Mouse (Mus musculus) liver, postnatal 0 days (tissue): ENCODE measurements around the gene Rbfox1. TPM values are rescaled to one million over a fixed set of nuclear protein-coding genes. Genes with fewer than 3 reads are reported as not detected.

ENCODE experiments used
- ATAC-seq: fragments of 200-750 bp; cut with Nextera tagmentation; 2 replicates; pipeline ENCODE4 v1.8.0; 2017; ENCODE audit warnings: mild to moderate bottlenecking, moderate library complexity
- DNase-seq: peaks from one replicate; pipeline ENCODE4 v3.0.0-alpha.2; 2016
- H3K27ac ChIP-seq: fragments of 300-500 bp; sonication (generic); 2 replicates; pipeline ENCODE4 v1.5.1; 2014; ENCODE audit warnings: antibody characterized with exemption, moderate library complexity, mild to moderate bottlenecking, low read depth
- H3K27me3 ChIP-seq: fragments of 300-500 bp; sonication (generic); 2 replicates; pipeline ENCODE4 v1.6.1; 2014; ENCODE audit warnings: low read length, control low read depth, mixed read lengths; ENCODE audit not compliant: insufficient read depth
- H3K36me3 ChIP-seq: fragments of 300-500 bp; sonication (generic); replicated peaks from 2 replicates; pipeline ENCODE4 v1.6.1; 2014; ENCODE audit warnings: mild to moderate bottlenecking, control low read depth, low read length, moderate library complexity, mixed read lengths; ENCODE audit not compliant: insufficient read depth
- H3K4me1 ChIP-seq: fragments of 300-500 bp; sonication (generic); 2 replicates; pipeline ENCODE4 v1.6.1; 2014; ENCODE audit warnings: antibody characterized with exemption, mild to moderate bottlenecking, control low read depth; ENCODE audit not compliant: insufficient read depth
- H3K4me2 ChIP-seq: fragments of 300-500 bp; sonication (generic); 2 replicates; pipeline ENCODE4 v1.6.1; 2014; ENCODE audit warnings: low read depth, mild to moderate bottlenecking, low read length, moderate library complexity, mixed read lengths
- H3K4me3 ChIP-seq: fragments of 300-500 bp; sonication (generic); 2 replicates; pipeline ENCODE4 v1.5.1; 2014; ENCODE audit warnings: low read depth, low read length
- H3K9ac ChIP-seq: fragments of 300-500 bp; sonication (generic); replicated peaks from 2 replicates; pipeline ENCODE4 v1.6.1; 2014; ENCODE audit warnings: mild to moderate bottlenecking, moderate library complexity
- H3K9me3 ChIP-seq: fragments of 300-500 bp; sonication (generic); 2 replicates; pipeline ENCODE4 v1.6.1; 2016; ENCODE audit warnings: mild to moderate bottlenecking, control low read depth, low read length, mixed read lengths
- CTCF ChIP-seq: sonication (generic); IDR thresholded peaks from 2 replicates; pipeline ENCODE4 v1.5.1; 2016; ENCODE audit warnings: antibody characterized with exemption, low read depth
- EP300 ChIP-seq: IDR thresholded peaks from 2 replicates; pipeline ENCODE4 v1.6.1; 2016; ENCODE audit warnings: antibody characterized with exemption, low read depth, mild to moderate bottlenecking
- WGBS: fragments of 180-500 bp; shearing (Covaris S2); extraction: QIAGEN DNeasy Blood & Tissue Kit; methylation state at CpG from one replicate; pipeline ENCODE4 v1.1.7; 2014; ENCODE audit not compliant: insufficient replicate concordance; 5-methylcytosine and 5-hydroxymethylcytosine counted together
- polyA plus RNA-seq: library from polyadenylated mRNA; unstranded; fragments of >200 nt; fragmentation: Nextera tagmentation; extraction: Ambion mirVana; gene quantifications from 2 replicates; pipeline ENCODE4 v1.2.1, GENCODE M21; 2015

Rbfox1 gene
- polyA plus RNA-seq, 1 experiment from 2014 or later, result 0.12 TPM

- WGBS, result 63% methylated on average over 3 of the region's 3 CpGs
These were observed 1175.7 kb downstream of the Rbfox1 start for GRCm38 (mm10) chr16:7060864-7061263.

GRCm38 (mm10) chr16:7062512-7062911, 1177.4 kb downstream of the Rbfox1 start:
- WGBS, result 78% methylated on average over 6 of the region's 6 CpGs
- no peaks in the 10 kb centered on the region for H3K27me3 ChIP-seq

More at GRCm38 (mm10) chr16:7060864-7061263, 1175.7 kb downstream of the Rbfox1 start:
- DNase-seq, result no peak
- Histone ChIP-seq H3K4me1 (no peaks in the 10 kb centered on the region), H3K9ac (no peak overlapping the region), H3K4me3 (no peak overlapping the region), H3K9me3 (no peaks in the 10 kb centered on the region), H3K27me3 (no peaks in the 10 kb centered on the region), H3K4me2 (no peak overlapping the region), H3K36me3 (no peaks in the 10 kb centered on the region), H3K27ac (no peak overlapping the region)
- no peak for ATAC-seq
- TF ChIP-seq EP300 (no peak), CTCF (no peak)

DNA sequence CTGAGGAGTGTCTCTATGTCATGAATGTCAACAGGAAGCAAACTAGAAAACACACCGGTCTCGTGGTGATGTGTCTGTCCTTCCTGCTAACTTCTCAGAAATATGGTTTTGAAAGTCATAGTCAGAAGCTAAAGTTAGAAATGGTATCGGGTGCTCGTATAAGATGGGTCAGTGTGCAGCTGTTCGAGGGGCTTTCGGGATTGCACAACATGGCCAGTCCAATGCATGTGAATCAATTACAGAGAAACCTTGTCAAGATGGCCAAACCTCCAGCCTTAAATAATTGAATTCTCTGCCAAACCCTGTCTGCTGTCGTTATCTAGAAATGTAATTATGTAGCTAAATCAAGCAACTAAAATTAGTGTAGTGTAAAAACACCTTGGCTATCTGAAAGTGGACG, 1182.0 kb downstream of the Rbfox1 start:
- Histone ChIP-seq H3K27me3 (no peaks in the 10 kb centered on the region), H3K36me3 (no peaks in the 10 kb centered on the region), H3K9me3 (no peaks in the 10 kb centered on the region), H3K4me1 (no peaks in the 10 kb centered on the region), H3K27ac (no peak overlapping the region), H3K4me2 (no peak overlapping the region), H3K4me3 (no peak overlapping the region), H3K9ac (no peak overlapping the region)
- no peak for TF ChIP-seq CTCF
- ATAC-seq (no peak), DNase-seq (no peak)
- WGBS, result 61% methylated on average over 8 of the region's 8 CpGs

More at GRCm38 (mm10) chr16:7062512-7062911, 1177.4 kb downstream of the Rbfox1 start:
- Histone ChIP-seq H3K36me3 (no peaks in the 10 kb centered on the region), H3K9ac (no peak overlapping the region), H3K27ac (no peak overlapping the region), H3K9me3 (no peaks in the 10 kb centered on the region), H3K4me2 (no peak overlapping the region), H3K4me1 (no peaks in the 10 kb centered on the region), H3K4me3 (no peak overlapping the region)
- no peak for DNase-seq
- TF ChIP-seq EP300, result no peak
- no peak for ATAC-seq

- ATAC-seq (no peak), DNase-seq (no peak)
- H3K9me3 ChIP-seq, result no peaks in the 10 kb centered on the region
- H3K4me1 ChIP-seq, result no peaks in the 10 kb centered on the region
- no peaks in the 10 kb centered on the region for H3K27me3 ChIP-seq
- WGBS, result 69% methylated on average over 8 of the region's 8 CpGs
- no peak overlapping the region for H3K4me3 ChIP-seq
- no peak for TF ChIP-seq EP300
- H3K36me3 ChIP-seq, result no peaks in the 10 kb centered on the region
- no peak overlapping the region for H3K9ac ChIP-seq
- no peak overlapping the region for H3K27ac ChIP-seq
- H3K4me2 ChIP-seq, result no peak overlapping the region
These were observed 1184.4 kb downstream of the Rbfox1 start for GRCm38 (mm10) chr16:7069599-7069998.

- ATAC-seq (no peak), DNase-seq (no peak)
- Histone ChIP-seq H3K9ac (no peak overlapping the region), H3K4me1 (no peaks in the 10 kb centered on the region), H3K27me3 (no peaks in the 10 kb centered on the region), H3K36me3 (no peaks in the 10 kb centered on the region), H3K27ac (no peak overlapping the region), H3K4me3 (no peak overlapping the region), H3K9me3 (no peaks in the 10 kb centered on the region), H3K4me2 (no peak overlapping the region)
- WGBS, result 79% methylated on average over 4 of the region's 4 CpGs
- TF ChIP-seq CTCF, result no peak
- no peak for TF ChIP-seq EP300
These were observed 1189.6 kb downstream of the Rbfox1 start for GRCm38 (mm10) chr16:7074786-7075185.

- no peaks in the 10 kb centered on the region for H3K36me3 ChIP-seq
- ATAC-seq (no peak), DNase-seq (no peak)
- H3K27me3 ChIP-seq, result no peaks in the 10 kb centered on the region
- no peak overlapping the region for H3K27ac ChIP-seq
- no peak overlapping the region for H3K4me3 ChIP-seq
- 66% methylated on average over 6 of the region's 6 CpGs for WGBS
- H3K4me1 ChIP-seq, result no peaks in the 10 kb centered on the region
- no peak overlapping the region for H3K9ac ChIP-seq
- H3K9me3 ChIP-seq, result no peaks in the 10 kb centered on the region
- H3K4me2 ChIP-seq, result no peak overlapping the region
- no peak for TF ChIP-seq CTCF
- TF ChIP-seq EP300, result no peak
These were observed 1190.6 kb downstream of the Rbfox1 start for GRCm38 (mm10) chr16:7075749-7076148.

DNA sequence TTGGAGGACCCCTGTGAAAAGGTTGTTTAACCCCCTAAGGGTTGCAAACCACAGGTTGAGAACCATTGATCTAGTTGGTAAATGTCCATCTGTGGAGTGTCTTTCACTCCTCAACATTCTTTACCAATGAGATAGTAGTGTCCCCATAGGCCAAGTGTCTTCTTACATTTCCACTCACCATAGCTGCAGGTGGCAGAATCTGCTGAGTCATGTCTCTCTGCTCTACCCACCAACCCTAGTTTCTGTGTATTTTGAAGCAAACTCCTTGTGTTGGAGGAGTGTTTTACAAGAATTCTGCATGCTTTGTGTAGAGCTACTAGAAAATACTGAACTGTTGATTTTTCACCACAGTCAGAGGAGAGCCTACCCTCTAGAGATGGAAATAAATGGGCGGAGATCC, 1191.2 kb downstream of the Rbfox1 start:
- DNase-seq, result no peak
- H3K27me3 ChIP-seq, result no peaks in the 10 kb centered on the region
- no peak overlapping the region for H3K27ac ChIP-seq
- no peak overlapping the region for H3K4me3 ChIP-seq
- no peak overlapping the region for H3K9ac ChIP-seq
- WGBS, result 88% methylated on average over 1 of the region's 1 CpGs
- no peak overlapping the region for H3K4me2 ChIP-seq
- TF ChIP-seq CTCF (no peak), EP300 (no peak)
- no peaks in the 10 kb centered on the region for H3K9me3 ChIP-seq
- ATAC-seq, result no peak
- no peaks in the 10 kb centered on the region for H3K4me1 ChIP-seq
- no peaks in the 10 kb centered on the region for H3K36me3 ChIP-seq
